Mouse (Mus musculus) thymus, postnatal 4 days (tissue): ENCODE data around the gene Abhd14a.
A peak's percentile ranks its signal among the peaks of the same experiment; 100 is the strongest.
"Not testable (repeated sequence)": the region's sequence is repeated elsewhere in the genome, so short reads cannot be mapped to it uniquely, and the experiment has no call there.

Source experiments
- DNase-seq: peaks from one replicate; pipeline ENCODE4 v3.0.0; 2021

Abhd14a gene

DNA sequence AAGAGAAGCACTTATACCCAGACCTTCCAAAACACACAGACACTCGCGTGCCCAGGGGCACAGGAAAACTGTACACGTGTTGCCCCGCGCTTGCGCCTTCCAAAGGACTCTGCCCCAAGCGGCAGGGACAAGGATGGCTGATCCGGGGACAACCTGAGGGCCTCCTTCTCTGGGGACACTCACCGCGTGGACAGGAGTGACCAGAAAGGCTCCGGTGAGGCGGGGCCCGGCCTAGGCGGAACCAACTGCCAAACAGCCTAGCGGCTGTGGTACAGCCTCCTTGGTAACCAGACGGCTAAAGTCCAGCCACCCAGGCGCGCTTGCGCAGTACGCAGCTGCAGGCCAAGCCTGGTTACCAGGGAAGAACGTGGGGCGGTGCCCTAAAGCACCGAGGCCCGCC is at the start of gene Abhd14a, which contains the start of gene Abhd14b:
Gene Abhd14a, minus strand, starts transcription at position 331 of the 400 bp plus-strand sequence.
Gene Abhd14b, plus strand, starts transcription at position 112 of the 400 bp plus-strand sequence.
- DNase-seq = peak; percentile 82

DNA sequence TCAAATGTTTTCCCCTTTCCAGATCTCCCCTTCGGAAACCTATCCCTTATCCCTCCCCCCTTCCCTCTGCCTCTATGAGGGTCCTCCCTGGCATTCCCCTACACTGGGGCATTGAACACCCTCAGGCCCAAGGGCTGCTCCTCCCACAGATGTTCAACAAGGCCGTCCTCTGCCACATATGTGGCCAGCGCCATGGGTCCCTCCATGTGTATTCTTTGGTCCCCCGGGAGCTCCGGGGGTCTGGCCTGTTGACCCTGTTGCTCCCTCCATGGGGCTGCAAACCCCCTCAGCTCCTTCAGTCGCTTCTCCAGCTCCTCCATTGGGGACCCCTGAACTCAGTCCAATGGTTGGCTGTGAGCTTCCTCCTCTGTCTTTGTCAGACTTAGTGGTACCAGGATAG is 40.1 kb upstream of the Abhd14a start:
- DNase-seq = not testable (repeated sequence)

DNA sequence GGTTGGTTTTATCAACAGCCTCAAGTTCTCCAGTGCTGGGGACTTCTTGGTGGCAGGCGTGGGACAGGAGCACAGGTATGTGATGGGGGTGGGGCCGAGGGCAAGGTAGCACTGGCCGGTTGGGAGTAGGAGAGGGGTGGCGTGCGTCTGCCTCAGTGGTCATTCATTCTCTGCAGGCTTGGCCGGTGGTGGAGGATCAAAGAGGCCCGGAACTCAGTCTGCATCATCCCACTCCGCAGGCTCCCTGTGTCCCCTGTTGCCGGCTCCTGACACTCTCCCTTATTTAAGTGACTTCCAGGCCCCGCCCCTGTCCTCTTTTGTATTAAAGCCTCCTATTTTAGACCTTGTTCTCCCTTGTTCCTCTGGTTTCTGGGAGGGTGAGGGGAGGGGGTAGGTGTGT is 37.6 kb upstream of the Abhd14a start:
- no peak for DNase-seq

DNA sequence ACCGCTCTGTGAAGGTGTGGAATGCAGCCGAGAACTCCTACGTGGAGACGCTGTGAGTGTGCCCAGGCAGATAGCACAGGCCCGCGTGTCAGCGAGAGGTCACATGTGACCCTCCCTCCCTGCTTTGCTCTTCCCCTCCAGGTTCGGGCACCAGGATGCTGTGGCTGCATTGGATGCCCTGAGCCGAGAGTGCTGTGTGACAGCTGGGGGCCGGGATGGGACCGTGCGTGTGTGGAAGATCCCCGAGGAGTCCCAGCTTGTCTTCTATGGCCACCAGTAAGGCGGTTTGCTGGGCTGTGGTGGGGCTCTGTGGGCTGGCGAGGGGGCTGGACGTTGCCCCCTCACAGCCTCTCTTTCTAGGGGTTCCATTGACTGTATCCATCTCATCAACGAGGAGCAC is 36.1 kb upstream of the Abhd14a start:
- no peak for DNase-seq

GRCm38 (mm10) chr9:106483136-106483535 is 35.7 kb upstream of the Abhd14a start:
- no peak for DNase-seq

- no peak for DNase-seq
Observed at GRCm38 (mm10) chr9:106482578-106483115, 35.2 kb upstream of the Abhd14a start.

DNA sequence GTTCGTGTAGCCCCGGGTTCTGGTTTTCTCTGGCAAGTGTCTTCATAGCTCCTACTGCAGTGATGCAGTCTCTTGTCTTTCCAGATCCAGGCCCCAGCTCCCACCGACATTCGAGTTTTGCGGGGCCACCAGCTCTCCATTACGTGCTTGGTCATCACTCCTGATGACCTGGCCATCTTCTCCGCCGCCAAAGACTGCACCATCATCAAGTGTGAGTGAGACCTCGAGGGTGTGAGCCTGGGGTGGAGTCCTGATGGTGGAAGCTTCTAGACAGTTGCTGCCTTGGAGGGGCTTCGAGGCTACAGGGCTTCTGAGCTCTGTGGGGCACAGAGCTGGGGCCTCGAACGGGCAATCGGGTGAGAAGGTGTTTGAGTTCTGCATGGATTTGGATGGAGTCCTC is 34.2 kb upstream of the Abhd14a start:
- no peak for DNase-seq

DNA sequence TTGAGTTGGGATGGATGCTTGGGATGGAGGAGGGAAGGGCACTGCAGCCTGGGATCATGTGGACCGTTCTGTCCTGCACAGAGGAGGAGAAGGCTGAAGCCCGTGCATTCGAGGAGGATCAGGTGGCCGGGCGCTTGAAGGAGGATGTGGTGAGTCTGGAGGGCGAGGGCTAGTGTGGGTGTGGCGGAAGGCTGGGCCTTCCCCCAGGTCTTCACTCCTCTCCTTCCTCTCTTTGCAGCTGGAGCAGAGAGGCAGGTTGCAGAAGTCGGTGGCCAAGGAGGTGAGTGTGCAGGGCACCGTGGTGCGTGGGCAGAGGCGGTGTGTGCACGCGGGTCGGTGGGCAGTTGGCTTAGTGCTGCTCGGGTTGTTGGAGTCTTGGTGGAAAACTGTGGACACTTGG is 33.6 kb upstream of the Abhd14a start:
- DNase-seq = no peak

- DNase-seq = no peak
Observed at GRCm38 (mm10) chr9:106480541-106480940, 33.1 kb upstream of the Abhd14a start.

GRCm38 (mm10) chr9:106478101-106478500 is 30.6 kb upstream of the Abhd14a start:
- no peak for DNase-seq

- peak; percentile 11 for DNase-seq
Observed at GRCm38 (mm10) chr9:106477649-106478048, 30.2 kb upstream of the Abhd14a start.

DNA sequence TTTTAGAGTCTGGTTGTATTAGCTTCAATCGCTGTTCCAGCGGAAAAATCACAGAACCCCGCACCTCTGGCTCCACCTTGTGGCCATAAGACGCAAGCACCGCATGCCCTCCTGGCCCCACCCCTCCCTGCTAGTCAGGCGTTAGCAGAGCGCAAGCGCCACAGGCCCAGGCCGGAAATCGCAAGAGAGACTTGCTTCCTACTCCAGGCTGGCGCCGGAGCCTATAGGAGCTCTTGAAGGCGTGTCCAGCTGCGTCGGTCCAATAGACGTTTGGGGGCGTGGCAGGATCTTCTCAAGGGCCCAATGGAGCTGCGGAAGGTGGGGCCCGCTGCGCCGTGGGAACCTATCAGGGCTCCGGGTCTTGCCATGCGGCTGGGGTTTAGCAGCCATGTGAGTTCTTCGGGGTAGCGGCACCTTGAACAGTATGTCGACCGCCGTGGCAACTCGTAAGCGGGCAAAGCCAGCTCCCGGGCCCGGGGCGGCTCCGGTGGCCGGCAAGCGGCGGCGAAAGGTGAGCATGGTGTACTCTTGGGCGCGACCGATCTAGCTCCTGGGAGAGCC is 29.5 kb upstream of the Abhd14a start, which contains the start of gene Parp3:
Gene Parp3, minus strand, starts transcription at position 26 of the 561 bp plus-strand sequence.
- DNase-seq = peak; percentile 97

GRCm38 (mm10) chr9:106476002-106476923 is 28.8 kb upstream of the Abhd14a start:
- DNase-seq = peak; percentile 80

GRCm38 (mm10) chr9:106475663-106476001 is 28.2 kb upstream of the Abhd14a start, which contains the start of gene Rrp9:
TSS of gene Rrp9 (plus strand) at chr9:106475963.
- DNase-seq = peak; percentile 37

DNA sequence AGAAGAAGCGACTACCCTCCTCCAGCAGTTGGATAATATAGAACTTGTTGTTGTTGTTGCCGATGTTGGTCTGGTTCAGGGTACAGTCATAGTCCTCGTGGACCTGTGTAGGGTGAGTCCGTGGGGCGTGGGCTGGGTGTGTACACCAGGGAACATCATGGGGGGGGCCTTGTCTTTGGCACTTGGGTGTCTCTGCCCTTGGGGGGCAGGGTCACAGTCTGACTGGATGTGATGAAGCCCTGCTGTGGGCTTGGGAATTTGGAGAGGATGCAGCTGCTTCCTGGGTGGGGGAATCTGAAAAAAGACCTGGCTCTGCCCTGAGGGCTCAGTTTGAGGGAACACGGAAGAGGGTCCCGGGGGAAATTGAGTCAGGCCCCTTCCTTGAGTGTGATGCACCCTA is 27.6 kb upstream of the Abhd14a start:
- peak; percentile 52 for DNase-seq

GRCm38 (mm10) chr9:106474456-106474855 is 27.0 kb upstream of the Abhd14a start:
- DNase-seq = peak; percentile 83

- peak; percentile 15 for DNase-seq
Observed at GRCm38 (mm10) chr9:106473753-106474105, 26.3 kb upstream of the Abhd14a start.

DNA sequence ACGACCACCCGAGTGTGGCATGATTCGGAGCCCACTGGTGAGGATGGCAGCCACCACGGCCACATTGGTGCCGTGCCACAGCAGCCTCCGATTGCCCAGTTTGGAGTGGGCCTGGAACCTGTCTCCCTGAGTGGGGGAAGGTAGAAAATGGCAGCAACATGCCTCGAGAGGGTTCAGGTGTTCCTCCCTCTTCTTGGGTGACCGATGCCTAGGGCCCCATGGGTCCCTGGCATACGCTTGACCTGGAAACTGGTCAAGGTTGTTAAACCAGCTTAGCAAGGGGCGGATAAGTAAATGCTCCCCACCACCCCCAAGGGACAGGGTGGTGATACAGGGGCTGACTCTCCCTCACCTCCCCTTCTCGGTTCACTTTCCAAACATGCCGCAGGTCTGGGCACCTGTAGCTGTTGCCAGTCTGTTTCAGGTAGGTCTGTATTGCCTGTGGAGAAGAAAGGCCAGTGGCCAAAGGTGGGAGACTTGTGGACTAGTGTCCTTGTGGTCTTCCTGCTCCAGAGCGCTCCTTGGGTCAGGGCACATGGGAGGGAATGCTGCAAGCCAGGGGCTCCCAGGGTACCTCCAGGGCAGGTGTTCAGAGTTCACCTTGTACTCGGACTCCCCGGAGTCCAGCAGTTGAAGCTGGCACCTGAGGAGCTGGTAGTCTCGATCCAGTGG is 25.7 kb upstream of the Abhd14a start:
- DNase-seq = peak; percentile 6

DNA sequence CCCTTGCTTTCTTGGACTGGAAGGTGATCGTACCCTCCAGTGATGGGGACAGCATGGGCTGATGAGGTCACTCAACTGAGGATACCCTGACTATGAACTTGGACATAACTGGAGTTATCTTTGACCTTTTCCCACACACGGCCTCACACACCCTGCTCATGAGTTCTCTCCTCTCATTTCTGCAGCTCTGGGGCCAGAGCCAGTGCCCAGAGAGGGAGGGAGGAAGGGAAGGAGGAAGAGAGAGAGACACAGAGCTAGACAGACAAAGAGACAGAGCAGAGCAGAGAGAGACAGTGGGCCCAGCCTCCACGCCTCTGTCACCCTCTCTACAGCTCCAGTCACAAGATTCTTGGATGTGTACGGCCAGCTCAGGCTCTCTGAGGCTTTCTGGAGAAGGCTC is 24.8 kb upstream of the Abhd14a start:
- peak; percentile 6 for DNase-seq

DNA sequence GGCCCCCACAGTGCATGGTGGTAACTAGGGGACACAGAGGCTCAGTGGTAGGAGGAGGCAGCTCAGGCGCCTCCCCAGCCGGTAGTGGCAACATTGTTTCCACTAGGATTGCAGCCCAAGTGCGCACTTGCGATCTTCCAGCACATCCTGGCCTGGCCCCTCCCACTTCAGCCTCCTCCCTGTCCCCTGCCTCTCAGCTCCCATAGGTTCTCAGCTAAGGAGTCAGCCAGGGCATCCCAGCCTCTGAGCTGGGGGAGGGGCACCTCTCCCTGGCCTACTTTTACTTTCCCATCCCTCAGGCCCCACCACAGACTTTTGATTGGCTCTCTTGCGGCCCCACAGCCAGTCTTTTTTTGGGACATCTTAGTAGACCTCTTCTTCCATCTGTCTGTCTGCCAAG is 24.4 kb upstream of the Abhd14a start:
- peak; percentile 19 for DNase-seq

GRCm38 (mm10) chr9:106470991-106471750 is 23.7 kb upstream of the Abhd14a start:
- DNase-seq = peak; percentile 7

DNA sequence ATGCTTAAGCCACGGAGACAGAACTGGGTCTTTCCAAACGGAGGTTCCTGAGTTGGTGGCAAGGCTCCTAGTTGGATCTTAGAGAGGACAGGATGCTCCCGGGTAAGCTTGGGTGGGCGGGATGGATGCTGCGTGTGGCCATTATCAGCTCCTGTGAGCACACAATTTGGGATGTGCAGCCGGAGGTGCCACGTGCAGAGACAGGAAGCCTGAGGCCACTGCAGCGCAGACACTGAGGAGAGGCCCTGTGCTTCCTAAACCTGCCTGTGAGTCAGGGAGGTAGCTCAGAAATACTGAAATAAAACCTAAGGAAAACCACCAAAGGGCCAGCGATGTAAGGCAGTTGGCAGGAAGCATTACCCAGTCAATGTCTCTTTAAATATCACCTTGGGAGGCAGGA is 22.3 kb upstream of the Abhd14a start:
- no peak for DNase-seq

DNA sequence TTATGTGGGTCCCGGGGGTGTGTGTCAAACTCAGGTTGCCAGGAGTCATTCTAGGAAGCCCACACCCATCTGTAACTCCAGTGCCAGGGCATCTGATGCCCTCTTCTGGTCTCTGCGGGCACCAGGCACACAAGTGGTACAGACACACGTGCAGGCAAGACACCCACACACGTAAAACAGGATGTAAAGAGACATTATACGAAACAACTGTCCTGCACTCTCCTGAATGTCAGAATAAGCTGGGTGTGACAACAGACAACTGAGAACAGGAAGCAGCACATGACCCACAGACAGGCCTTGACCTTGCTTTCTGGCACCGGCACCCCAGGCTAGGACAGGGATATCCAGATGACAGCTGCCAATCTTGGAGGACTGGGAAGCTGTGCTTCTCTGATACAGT is 21.8 kb upstream of the Abhd14a start:
- DNase-seq = no peak
